Mouse (Mus musculus) brain, embryonic 14.5 days (tissue): Measurements from ENCODE around the gene Gstt2. TPM values are rescaled to one million over a fixed set of nuclear protein-coding genes. Genes with fewer than 3 reads are reported as not detected.

ENCODE experiments used
- DNase-seq: peaks from one replicate; pipeline ENCODE4 v3.0.0-alpha.2; 2011; ENCODE audit warnings: low read depth
- CTCF ChIP-seq: fragments of 200-500 bp; IDR thresholded peaks from 2 replicates; pipeline ENCODE4 v1.5.1; 2012; ENCODE audit warnings: inconsistent platforms, mild to moderate bottlenecking, moderate library complexity, borderline replicate concordance; ENCODE audit not compliant: insufficient read depth, insufficient read length; ENCODE audit errors: extremely low read depth
- POLR2A ChIP-seq: fragments of 200-500 bp; IDR thresholded peaks from 2 replicates; pipeline ENCODE4 v1.6.1; 2012; ENCODE audit warnings: mild to moderate bottlenecking, inconsistent platforms, borderline replicate concordance; ENCODE audit not compliant: poor library complexity, insufficient read depth, insufficient read length, severe bottlenecking; ENCODE audit errors: extremely low read depth
- polyA plus RNA-seq: library from polyadenylated mRNA; depleted of rRNA; stranded (reverse); fragments of >200 nt; gene quantifications from 2 replicates; pipeline ENCODE4 v1.2.3, GENCODE M21; 2012

Gene Gstt2
- polyA plus RNA-seq, 1 experiment: 7.7 TPM

- no peak for DNase-seq
- TF ChIP-seq CTCF (no peak), POLR2A (no peak)
These were observed 17.3 kb downstream of the Gstt2 start for GRCm38 (mm10) chr10:75819882-75820281.

DNA sequence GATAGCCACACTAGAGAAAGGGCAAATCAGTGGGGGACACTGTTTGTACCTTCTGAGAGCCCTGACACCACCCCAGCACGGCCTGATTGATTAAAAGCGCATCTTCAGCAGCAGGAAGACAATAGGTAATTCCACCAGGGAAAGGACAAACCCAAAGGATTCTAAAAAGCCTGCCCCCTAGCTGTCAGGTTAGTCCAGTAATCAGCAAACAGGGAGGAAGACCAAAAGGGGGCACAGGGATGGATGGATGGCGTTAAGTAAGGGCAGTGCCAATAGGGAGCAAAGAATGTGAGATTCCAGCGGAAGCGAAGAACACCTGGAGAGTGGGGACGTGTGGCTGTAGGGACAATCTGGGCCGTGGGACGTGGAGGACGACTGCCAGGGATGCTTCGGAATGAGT lies 18.6 kb downstream of the Gstt2 start:
- peak; percentile 6; the same call in 1 of the 2 replicates for TF ChIP-seq CTCF
- TF ChIP-seq POLR2A: no peak
- no peak for DNase-seq

DNA sequence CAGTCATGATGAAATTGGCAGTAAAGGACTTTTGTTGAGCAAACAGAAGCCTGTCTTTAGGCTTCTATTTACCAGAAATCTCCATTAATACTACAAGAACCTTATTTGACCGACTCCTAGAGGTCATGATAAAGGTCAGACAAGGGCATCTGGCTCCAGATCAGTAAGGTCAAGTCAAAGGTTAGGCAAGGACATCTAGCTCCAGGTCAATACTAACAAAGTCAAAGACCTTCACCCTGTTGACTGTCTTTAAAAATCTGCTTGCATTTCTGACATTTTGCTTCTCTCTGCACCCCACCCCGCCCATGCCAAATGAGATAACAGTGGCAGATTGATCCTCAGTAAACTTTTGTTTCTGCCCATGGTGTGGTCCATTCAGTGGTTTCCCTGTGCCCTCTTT lies 33.0 kb downstream of the Gstt2 start:
- no peak for TF ChIP-seq POLR2A
- no peak for TF ChIP-seq CTCF
- DNase-seq: no peak

GRCm38 (mm10) chr10:75798176-75798696 lies 39.0 kb downstream of the Gstt2 start, which contains the start of gene Gstt1:
Gene Gstt1 (minus strand): TSS chr10:75798584.
- TF ChIP-seq POLR2A (no peak), CTCF (no peak)
- peak; percentile 57 for DNase-seq

DNA sequence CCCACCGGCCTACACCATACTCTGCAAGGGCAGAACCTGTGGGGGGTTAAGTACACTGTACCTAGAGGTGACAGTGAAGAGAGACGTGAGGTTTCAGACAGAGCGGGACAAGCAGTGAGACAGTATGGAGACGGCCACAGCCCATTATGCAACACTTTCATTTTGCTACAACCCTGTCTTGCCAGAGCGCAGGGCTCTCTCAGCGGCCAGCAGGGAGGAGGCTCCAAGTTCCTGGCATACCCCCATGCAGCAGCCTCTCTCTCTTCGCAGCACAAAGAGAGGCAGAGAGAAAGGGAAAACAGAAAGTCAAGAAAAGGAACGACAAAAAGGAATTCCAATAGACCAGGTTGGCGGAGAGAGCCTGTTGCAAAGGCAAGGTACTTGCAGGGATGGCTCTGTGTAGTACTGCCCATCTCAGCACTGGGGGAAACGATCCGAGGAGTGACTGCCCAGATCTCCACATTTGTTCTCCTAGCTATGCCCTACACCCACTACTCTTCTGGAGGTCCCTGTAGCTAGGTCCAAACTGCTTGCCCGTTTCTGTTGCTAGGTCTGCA lies 39.5 kb downstream of the Gstt2 start:
- no peak for TF ChIP-seq CTCF
- TF ChIP-seq POLR2A: no peak
- DNase-seq: peak; percentile 58

- TF ChIP-seq CTCF: no peak
- no peak for TF ChIP-seq POLR2A
These were observed 40.3 kb downstream of the Gstt2 start for GRCm38 (mm10) chr10:75796731-75797516.

GRCm38 (mm10) chr10:75794880-75795279 lies 42.3 kb downstream of the Gstt2 start:
- TF ChIP-seq CTCF (no peak), POLR2A (no peak)
- peak; percentile 42 for DNase-seq

More at GRCm38 (mm10) chr10:75796731-75797516, 40.3 kb downstream of the Gstt2 start:
- no peak for DNase-seq

- no peak for TF ChIP-seq POLR2A
- peak; percentile 20; the same call in 1 of the 2 replicates for TF ChIP-seq CTCF
- DNase-seq: peak; percentile 23
These were observed 46.5 kb downstream of the Gstt2 start for GRCm38 (mm10) chr10:75790773-75791172.

DNA sequence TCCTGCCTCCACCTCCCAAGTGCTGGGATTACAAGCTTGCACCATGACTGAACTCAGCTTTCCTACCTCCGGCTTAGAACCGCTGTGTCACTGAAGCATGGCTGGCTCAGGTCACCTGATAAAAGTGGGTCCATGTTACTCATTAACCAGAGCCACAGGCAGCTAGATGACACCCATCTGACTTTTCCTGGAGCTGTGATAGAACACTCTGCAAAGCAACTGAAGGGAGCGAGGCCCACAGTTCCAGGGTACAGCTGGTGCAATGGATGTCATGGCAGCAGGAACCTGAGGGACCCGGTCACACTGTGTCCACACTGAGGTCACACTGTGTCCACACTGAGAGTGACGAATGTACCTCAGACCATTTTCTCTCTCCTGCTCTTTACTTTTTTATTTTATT lies 47.4 kb downstream of the Gstt2 start:
- no peak for DNase-seq
- TF ChIP-seq CTCF (no peak), POLR2A (no peak)

- no peak for TF ChIP-seq CTCF
- no peak for TF ChIP-seq POLR2A
- DNase-seq: no peak
These were observed 48.0 kb downstream of the Gstt2 start for GRCm38 (mm10) chr10:75789081-75789735.

- DNase-seq: no peak
- TF ChIP-seq POLR2A: no peak
- no peak for TF ChIP-seq CTCF
These were observed 48.9 kb downstream of the Gstt2 start for GRCm38 (mm10) chr10:75788277-75788676.
